Mouse (Mus musculus) cerebellum, adult 8-10 months (tissue): ENCODE results near the gene Tbc1d10a.
"Not testable (repeated sequence)": the region's sequence is repeated elsewhere in the genome, so short reads cannot be mapped to it uniquely, and the experiment has no call there.

Experiments used
- DNase-seq: peaks from one replicate; pipeline ENCODE4 v3.0.0; 2022

Gene Tbc1d10a

DNA sequence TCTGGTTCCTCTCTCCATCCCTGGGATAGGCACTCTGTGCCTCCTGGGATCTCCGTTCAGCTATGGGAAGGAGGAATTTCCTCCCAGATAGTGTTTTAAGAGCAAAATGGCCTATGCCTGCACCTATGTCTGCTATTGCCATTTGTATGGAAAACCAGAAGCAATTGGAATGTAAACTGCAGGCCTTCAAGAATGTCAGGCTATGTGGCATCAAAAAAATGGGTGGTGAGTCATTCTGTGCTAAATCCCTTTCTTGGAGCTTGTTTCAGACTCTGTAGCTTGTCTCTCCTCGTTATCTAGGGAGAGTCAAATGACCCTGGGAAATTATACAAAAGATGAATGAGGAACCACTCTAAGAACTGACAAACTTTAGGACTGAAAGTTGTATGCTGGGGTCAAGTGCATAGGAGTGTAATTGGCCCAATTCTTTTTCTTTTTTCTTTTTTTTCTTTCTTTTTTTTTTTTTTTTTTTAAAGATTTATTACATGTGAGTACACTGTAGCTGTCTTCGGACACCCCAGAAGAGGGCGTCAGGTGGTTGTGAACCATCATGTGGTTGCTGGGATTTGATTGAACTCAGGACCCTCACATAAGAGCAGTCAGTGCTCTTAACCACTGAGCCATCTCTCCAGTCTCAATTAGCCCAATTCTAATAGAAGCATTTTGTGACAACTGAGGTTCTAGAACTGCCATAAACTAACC, 2.2 kb upstream of the Tbc1d10a start:
- no peak for DNase-seq

DNA sequence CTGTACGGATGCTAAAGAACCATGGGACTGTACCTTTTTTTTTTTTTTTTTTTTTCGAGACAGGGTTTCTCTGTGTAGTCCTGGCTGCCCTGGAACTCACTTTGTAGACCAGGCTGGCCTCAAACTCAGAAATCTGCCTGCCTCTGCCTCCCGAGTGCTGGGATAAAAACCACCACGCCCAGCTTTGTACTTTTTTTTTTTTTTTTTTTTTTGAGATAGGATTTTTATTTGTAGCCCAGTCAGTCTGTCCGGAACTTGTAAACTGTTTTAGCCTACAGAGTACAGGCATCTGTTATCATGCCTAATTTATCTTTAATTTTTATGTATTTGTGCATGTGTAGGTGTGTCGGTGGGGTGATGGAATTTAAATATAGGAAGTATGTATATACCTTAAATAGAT, 1.1 kb upstream of the Tbc1d10a start:
- DNase-seq, result not testable (repeated sequence)

GRCm38 (mm10) chr11:4187318-4187700, 720 bp downstream of the Tbc1d10a start:
- DNase-seq, result peak; percentile 21

DNA sequence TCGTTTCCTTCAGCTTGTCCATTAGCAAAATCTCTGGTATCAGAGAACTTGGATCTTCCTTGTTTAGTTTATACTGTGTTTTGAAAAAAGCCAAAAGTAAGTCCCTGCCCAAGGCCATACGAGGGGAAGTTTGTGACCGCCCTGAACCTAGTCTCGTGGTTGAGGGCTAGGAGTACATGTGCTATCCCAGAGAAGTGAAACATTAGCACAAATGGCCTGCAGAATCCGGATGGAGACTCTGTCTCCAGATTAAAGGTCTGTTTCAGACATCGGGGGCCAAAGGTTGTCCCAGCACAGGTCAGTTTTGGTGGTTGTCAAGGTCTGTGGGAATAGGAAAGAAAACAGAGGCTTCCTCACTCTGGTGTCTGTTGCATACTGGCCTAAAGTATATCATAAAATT, 2.6 kb downstream of the Tbc1d10a start:
- DNase-seq, result no peak

DNA sequence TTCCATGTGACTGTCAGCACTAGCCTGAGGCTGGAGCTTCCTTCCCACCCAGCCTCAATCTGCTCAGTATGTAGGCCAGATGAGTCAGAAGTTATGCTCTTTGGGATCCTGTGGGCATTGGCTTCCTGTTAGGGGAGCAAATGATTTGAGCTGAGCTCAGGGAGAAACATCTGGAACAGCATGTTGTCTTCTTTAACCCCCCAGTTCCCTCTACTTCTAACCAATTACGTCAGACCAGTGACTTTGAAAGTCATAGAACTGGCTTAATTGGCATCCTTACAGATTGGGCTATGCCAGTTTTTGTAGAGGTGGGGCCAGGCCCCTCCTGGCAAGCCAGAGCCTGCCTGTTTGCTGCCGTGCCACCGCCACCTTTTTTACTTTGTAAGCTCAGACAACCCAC, 4.1 kb downstream of the Tbc1d10a start:
- no peak for DNase-seq

DNA sequence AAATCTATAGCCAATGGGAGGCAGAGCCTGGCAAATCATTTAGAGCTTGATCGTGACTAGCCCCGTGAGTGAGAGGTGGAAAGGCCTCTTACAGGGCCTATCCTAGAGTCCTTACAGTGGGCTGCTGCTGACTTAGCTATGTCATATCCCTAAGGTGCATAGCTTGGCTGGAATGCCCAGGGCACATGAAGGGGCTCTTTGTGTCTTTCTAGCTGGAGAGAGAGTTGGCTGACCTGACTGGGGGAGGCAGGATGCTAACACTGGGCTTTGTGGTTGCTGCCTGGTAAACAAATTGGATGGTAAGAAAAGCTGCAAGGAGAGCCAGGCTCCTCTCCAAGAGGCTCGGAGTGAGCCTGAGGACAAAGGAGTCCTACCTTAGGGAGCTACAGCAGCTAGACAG, 6.2 kb downstream of the Tbc1d10a start:
- no peak for DNase-seq

- DNase-seq, result no peak
Measured at GRCm38 (mm10) chr11:4193420-4193819, 6.8 kb downstream of the Tbc1d10a start.

DNA sequence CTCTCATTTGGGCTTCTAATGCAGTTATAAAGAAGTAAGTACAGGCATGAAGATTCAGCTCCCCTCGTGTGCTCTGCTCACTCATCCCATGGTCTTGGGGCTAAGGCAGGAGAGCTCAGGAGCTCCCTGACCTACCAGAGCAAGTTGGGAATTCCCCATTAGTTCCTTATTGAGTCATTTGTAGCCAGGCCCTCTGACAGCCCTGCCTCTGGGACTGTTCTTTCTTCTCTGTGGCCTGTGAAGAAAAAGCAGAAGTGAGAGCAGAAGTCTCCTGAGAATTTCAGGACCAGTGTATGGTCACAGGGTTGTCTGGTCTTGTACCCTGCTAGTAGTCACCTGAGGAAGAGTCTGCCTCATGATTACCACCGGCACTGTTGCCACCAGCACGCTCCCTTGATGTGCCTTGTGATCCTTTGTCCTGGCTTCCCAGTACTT, 9.0 kb downstream of the Tbc1d10a start:
- no peak for DNase-seq

DNA sequence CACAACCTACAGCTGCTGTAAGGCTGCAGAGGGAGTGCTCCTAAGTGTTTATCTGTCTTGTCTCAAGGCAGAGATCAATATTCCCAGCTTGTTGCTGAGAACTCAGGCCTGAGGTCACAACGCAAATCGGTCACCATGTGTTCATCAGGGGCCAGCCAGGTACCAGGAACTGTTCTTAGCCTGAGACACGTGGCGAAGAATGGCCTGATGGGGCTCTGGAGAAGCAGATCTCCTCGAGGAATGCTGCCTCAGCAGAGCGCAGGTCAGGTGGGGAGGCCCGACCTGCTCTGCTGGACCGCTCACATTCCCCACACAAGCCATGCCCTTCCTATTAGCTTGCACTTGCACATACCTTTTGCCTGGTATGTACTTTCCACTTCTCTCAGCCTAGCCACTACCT, 10.0 kb downstream of the Tbc1d10a start:
- DNase-seq, result no peak

DNA sequence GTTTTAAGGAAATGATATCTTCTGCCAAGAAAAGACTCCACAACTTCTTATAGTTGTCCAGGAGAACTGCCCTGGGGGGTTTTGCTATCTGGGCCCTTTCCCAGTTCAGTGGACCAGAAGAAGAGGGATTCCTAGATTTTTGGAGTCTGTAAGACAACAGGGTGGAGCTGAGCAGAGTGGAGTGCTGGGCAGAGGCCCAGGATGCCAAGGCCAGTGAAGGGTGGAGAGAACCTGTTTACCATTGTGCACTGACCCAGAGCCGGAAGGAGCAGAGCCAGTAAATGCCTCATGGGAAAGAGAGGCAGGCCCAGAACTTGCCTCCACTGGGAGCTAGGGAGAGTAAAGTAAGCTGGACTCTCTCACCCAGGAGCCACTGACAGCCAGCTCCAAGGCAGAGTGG, 11.1 kb downstream of the Tbc1d10a start:
- DNase-seq, result no peak

- no peak for DNase-seq
Measured at GRCm38 (mm10) chr11:4201981-4202700, 15.6 kb downstream of the Tbc1d10a start.

DNA sequence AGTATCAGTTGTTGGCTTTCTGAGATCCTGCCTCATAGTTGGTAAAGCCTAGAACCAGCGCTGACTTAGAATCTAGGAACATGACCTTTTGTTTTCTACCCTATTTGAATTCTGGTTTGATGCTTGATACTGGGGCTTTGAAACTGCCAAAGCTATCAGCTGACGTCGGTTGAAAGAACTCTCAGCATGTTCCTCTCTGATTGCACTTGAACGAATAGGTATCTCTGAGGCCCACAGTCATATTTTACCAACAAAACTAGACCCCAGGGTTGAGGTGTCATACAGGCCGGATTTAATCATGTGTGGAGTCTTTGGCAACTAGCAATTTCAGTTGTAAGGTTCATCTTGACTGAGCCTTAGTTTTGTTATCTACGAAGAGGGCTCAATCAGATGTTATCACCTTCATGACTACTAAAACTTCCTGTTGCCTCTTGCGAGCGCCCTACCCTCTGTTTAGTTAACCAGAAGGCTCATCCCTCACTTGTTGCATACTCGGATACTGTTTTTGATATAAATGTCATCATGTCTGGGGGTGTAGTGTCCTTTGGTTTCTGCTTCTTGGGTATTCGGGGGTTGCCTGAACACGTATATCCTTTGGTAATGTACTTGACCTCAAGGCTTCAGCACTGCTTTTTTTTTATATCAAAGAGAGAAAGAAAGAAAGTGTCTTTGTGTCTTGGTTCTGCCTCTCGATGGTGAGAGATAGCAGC, 16.6 kb downstream of the Tbc1d10a start:
- DNase-seq, result no peak

GRCm38 (mm10) chr11:4203705-4204074, 17.1 kb downstream of the Tbc1d10a start:
- DNase-seq, result no peak

DNA sequence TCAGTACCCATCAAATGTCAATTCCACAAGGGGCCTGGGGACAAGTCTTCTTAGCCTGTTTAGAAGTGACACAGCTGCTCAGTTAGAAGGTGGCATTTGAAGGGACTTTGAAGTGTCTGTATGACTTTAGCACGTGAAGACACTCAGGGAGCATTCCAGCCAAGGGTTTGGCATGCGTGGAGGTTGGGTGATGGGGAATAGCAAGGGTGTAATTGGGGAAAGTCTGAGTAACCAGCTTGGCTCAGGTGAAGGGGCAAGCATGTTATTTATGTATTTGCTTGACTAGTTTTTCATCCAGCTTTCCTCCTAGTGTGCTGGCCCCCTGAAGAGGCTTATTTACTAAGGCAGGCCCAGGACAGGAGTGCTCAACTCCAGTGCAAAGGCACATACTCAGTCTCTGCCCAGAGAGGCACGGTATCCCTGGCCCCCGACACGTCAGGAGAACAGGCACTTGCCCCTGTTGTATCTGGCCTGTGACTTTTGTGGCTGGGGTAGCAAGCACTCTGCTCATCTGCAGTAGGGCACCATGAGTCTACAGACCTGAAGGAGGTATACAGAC, 18.6 kb downstream of the Tbc1d10a start:
- no peak for DNase-seq

DNA sequence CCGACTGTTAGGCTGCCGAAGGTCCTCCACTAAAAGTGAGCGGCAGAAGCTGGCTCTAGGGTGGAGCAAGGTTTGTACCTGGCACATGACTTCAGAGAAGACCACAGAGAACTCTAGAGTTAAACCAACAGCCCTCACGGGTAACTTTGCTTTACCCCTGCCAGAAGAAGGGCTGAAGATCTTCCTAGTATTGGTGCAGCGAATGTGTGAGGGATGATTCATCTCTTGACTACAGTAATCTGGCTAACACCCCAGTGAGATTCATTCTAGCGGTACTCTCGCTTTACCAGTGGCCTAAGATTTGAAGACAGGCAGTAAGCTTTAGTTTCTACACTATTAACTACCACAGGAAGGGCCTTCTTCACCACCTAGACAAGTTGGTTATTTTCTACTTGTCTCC, 19.4 kb downstream of the Tbc1d10a start:
- no peak for DNase-seq

GRCm38 (mm10) chr11:4206563-4206962, 20.0 kb downstream of the Tbc1d10a start:
- no peak for DNase-seq

- DNase-seq, result no peak
Measured at GRCm38 (mm10) chr11:4207655-4208054, 21.1 kb downstream of the Tbc1d10a start.

- no peak for DNase-seq
Measured at GRCm38 (mm10) chr11:4209556-4209955, 23.0 kb downstream of the Tbc1d10a start.

- DNase-seq, result no peak
Measured at GRCm38 (mm10) chr11:4210786-4211185, 24.2 kb downstream of the Tbc1d10a start.

DNA sequence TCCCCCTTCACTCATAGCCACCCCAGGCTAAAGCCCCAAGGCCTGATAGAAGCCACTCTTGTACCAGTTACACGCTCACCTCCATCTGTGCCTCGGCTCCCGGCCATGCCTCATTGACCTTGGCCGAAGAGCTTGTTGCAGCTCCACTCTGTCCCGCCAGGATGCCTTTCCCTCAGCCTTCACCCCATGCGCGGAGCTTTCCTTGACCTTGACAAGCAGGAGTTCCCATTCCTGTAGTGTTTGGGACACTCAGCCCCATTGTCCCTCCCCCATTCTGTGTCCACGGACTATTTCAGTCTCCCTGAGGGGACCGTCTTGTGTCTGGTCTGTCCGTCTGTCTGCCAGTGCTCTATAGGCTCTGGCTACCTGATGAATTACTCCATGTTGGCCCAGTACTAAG, 26.5 kb downstream of the Tbc1d10a start:
- DNase-seq, result no peak

- DNase-seq, result no peak
Measured at GRCm38 (mm10) chr11:4214572-4214971, 28.0 kb downstream of the Tbc1d10a start.

GRCm38 (mm10) chr11:4215061-4215460, 28.5 kb downstream of the Tbc1d10a start:
- no peak for DNase-seq

GRCm38 (mm10) chr11:4216248-4217000, 29.8 kb downstream of the Tbc1d10a start:
- DNase-seq, result no peak
